Mouse (Mus musculus) mesoderm, embryonic 11.5 days (tissue): ENCODE results near the gene Gpr62.

Experiments used
- DNase-seq: peaks from one replicate; pipeline ENCODE4 v3.0.0-alpha.2; 2012; ENCODE audit warnings: low read depth, low spot score

The Gpr62 gene

GRCm38 (mm10) chr9:106475046-106475445 lies 9.3 kb upstream of the Gpr62 start:
- DNase-seq: no peak

- DNase-seq: peak; percentile 86
Observed at GRCm38 (mm10) chr9:106474456-106474855, 8.7 kb upstream of the Gpr62 start.

GRCm38 (mm10) chr9:106473753-106474105 lies 8.0 kb upstream of the Gpr62 start:
- no peak for DNase-seq

GRCm38 (mm10) chr9:106473081-106473752 lies 7.5 kb upstream of the Gpr62 start:
- DNase-seq: no peak

- no peak for DNase-seq
Observed at GRCm38 (mm10) chr9:106472321-106472720, 6.6 kb upstream of the Gpr62 start.

GRCm38 (mm10) chr9:106471892-106472291 lies 6.2 kb upstream of the Gpr62 start:
- DNase-seq: peak; percentile 64

- no peak for DNase-seq
Observed at GRCm38 (mm10) chr9:106470991-106471750, 5.4 kb upstream of the Gpr62 start.

GRCm38 (mm10) chr9:106469776-106470175 lies 4.0 kb upstream of the Gpr62 start:
- DNase-seq: no peak

- DNase-seq: no peak
Observed at GRCm38 (mm10) chr9:106469317-106469716, 3.6 kb upstream of the Gpr62 start.

GRCm38 (mm10) chr9:106467746-106468145 lies 2.0 kb upstream of the Gpr62 start:
- no peak for DNase-seq

GRCm38 (mm10) chr9:106466721-106467120 lies 983 bp upstream of the Gpr62 start:
- DNase-seq: no peak

- DNase-seq: peak; percentile 75
Observed at GRCm38 (mm10) chr9:106464751-106465541, 792 bp downstream of the Gpr62 start.

GRCm38 (mm10) chr9:106463122-106464063 lies 2.3 kb downstream of the Gpr62 start:
- no peak for DNase-seq

GRCm38 (mm10) chr9:106462430-106462800 lies 3.3 kb downstream of the Gpr62 start:
- no peak for DNase-seq

- no peak for DNase-seq
Observed at GRCm38 (mm10) chr9:106461641-106462429, 3.9 kb downstream of the Gpr62 start.

- no peak for DNase-seq
Observed at GRCm38 (mm10) chr9:106461026-106461415, 4.7 kb downstream of the Gpr62 start.

- DNase-seq: no peak
Observed at GRCm38 (mm10) chr9:106460401-106461025, 5.2 kb downstream of the Gpr62 start.

- DNase-seq: no peak
Observed at GRCm38 (mm10) chr9:106459946-106460345, 5.8 kb downstream of the Gpr62 start.

GRCm38 (mm10) chr9:106457920-106458319 lies 7.8 kb downstream of the Gpr62 start:
- no peak for DNase-seq

- DNase-seq: no peak
Observed at GRCm38 (mm10) chr9:106457163-106457559, 8.6 kb downstream of the Gpr62 start.
